Comparison of ENCODE assay signal across 13 mouse cellular contexts in the genomic region with DNA sequence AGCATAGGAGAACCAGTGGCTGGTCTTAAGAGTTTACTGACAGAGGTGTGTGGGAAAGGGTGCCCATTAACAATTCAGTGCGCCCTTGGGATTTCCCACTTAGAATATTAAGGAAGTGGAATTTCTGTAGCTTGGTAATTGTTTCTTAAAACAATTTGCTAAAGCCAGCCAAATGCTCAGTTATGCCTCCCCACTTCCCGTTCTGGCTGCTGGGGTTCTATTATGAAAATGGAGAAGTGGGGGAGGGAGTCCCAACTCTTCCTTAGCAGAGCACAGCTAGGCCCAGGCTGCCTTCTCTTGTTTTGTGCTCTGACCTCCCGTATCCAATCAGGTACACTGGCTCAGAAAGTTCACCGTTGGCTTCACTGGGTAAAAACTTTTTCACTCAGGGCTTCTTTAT. TPM values are rescaled to one million over a fixed set of nuclear protein-coding genes. Genes with fewer than 3 reads are reported as not detected.
DNase-seq lines count a peak whose midpoint lies in the region; ATAC-seq and TF ChIP-seq lines count a peak whose summit lies in the region.
"Had no signal": no experiment of that assay in that cellular context is flagged by ENCODE, and none has a peak within 500 bp of the region (broad histone marks: within the 10 kb centered on the region; RNA-seq: fewer than 3 reads in every experiment).

No protein-coding gene starts in this region.

- no peak overlapping the region for H3K4me2 ChIP-seq in intestine, embryonic 16.5 days (ENCODE audit: low read depth, low read length)
- H3K4me2 ChIP-seq in intestine, postnatal 0 days (replicated peaks; ENCODE audit: low read depth), result no peak overlapping the region
- no peak overlapping the region for H3K4me2 ChIP-seq in lung, postnatal 0 days (replicated peaks; ENCODE audit: low read depth, low read length)
- H3K4me2 ChIP-seq: midbrain, embryonic 15.5 days had no signal

- no peak overlapping the region for H3K4me3 ChIP-seq in intestine, embryonic 16.5 days (ENCODE audit: low read length)
- no peak overlapping the region for H3K4me3 ChIP-seq in intestine, postnatal 0 days (ENCODE audit: low read depth, low read length)
- H3K4me3 ChIP-seq in lung, postnatal 0 days (ENCODE audit: low read depth, low read length), result no peak overlapping the region
- no peak overlapping the region for H3K4me3 ChIP-seq in brown adipose tissue, adult 24 weeks (ENCODE audit: insufficient read depth, low read depth, low read length)
- H3K4me3 ChIP-seq: left cerebral cortex, adult 2 months; midbrain, embryonic 15.5 days had no signal

- H3K9me3 ChIP-seq in intestine, embryonic 16.5 days (ENCODE audit: control insufficient read depth, low read length), result no peaks in the 10 kb centered on the region
- H3K9me3 ChIP-seq in intestine, postnatal 0 days (ENCODE audit: control insufficient read depth), result no peaks in the 10 kb centered on the region
- no peaks in the 10 kb centered on the region for H3K9me3 ChIP-seq in lung, postnatal 0 days (ENCODE audit: low read length)
- H3K9me3 ChIP-seq: midbrain, embryonic 15.5 days had no signal

- no peak for ATAC-seq in intestine, embryonic 16.5 days
- no peak for ATAC-seq in intestine, postnatal 0 days
- no peak for ATAC-seq in lung, postnatal 0 days
- peak; percentile 80 for ATAC-seq in megakaryocyte progenitor cell, adult 5-6 weeks (replicated peaks; ENCODE audit: poor library complexity)
- ATAC-seq: midbrain, embryonic 15.5 days had no signal

- H3K27ac ChIP-seq in intestine, embryonic 16.5 days (ENCODE audit: low read length), result peak overlapping the region; percentile 13; the same call in 1 of the 2 replicates
- no peak overlapping the region for H3K27ac ChIP-seq in intestine, postnatal 0 days (ENCODE audit: low read depth, low read length)
- H3K27ac ChIP-seq in lung, postnatal 0 days (ENCODE audit: low read length), result no peak overlapping the region
- H3K27ac ChIP-seq in brown adipose tissue, adult 24 weeks (replicated peaks; ENCODE audit: low read depth, low read length), result peak overlapping the region; percentile 4; the same call in 1 of the 2 replicates
- H3K27ac ChIP-seq: left cerebral cortex, adult 2 months; midbrain, embryonic 15.5 days had no signal

- no peaks in the 10 kb centered on the region for H3K27me3 ChIP-seq in intestine, embryonic 16.5 days (replicated peaks; ENCODE audit: control insufficient read depth, insufficient read depth, low read length)
- no peaks in the 10 kb centered on the region for H3K27me3 ChIP-seq in intestine, postnatal 0 days (replicated peaks; ENCODE audit: control insufficient read depth, insufficient read depth, low read length)
- H3K27me3 ChIP-seq in lung, postnatal 0 days (replicated peaks; ENCODE audit: insufficient read depth, low read length), result no peaks in the 10 kb centered on the region
- H3K27me3 ChIP-seq: midbrain, embryonic 15.5 days had no signal

- DNase-seq in lung, postnatal 0 days (ENCODE audit: low spot score), result peak; percentile 47
- no peak for DNase-seq in lung, postnatal 10 days
- DNase-seq in cerebellum, adult 8-10 months, result no peak
- no peak for DNase-seq in right cerebral cortex, adult 18-20 months
- DNase-seq: adrenal gland, postnatal 14 days; cerebellum, adult 18-20 months; lung, adult 18-20 months had no signal

- 71% methylated on average over 4 of the region's 4 CpGs for WGBS in intestine, embryonic 16.5 days
- WGBS in intestine, postnatal 0 days, result 79% methylated on average over 4 of the region's 4 CpGs
- WGBS in lung, postnatal 0 days, result 57% methylated on average over 4 of the region's 4 CpGs

- no peak overlapping the region for H3K9ac ChIP-seq in intestine, embryonic 16.5 days (ENCODE audit: low read depth, low read length)
- H3K9ac ChIP-seq in intestine, postnatal 0 days (ENCODE audit: low read depth, low read length), result no peak overlapping the region
- H3K9ac ChIP-seq in lung, postnatal 0 days (replicated peaks; ENCODE audit: low read depth), result no peak overlapping the region
- H3K9ac ChIP-seq: midbrain, embryonic 15.5 days had no signal

- no peak for TF ChIP-seq EP300 in lung, postnatal 0 days (IDR thresholded peaks at IDR 0.05)

- H3K36me3 ChIP-seq in intestine, embryonic 16.5 days (ENCODE audit: control insufficient read depth, insufficient read depth, low read length), result no peaks in the 10 kb centered on the region
- H3K36me3 ChIP-seq in intestine, postnatal 0 days (ENCODE audit: control insufficient read depth, insufficient read depth), result no peaks in the 10 kb centered on the region
- no peaks in the 10 kb centered on the region for H3K36me3 ChIP-seq in lung, postnatal 0 days (ENCODE audit: insufficient read depth, low read length)
- H3K36me3 ChIP-seq: midbrain, embryonic 15.5 days had no signal

- peaks cover 25% of the 10 kb centered on the region for H3K4me1 ChIP-seq in intestine, embryonic 16.5 days (ENCODE audit: control insufficient read depth, insufficient read depth, low read length)
- H3K4me1 ChIP-seq in intestine, postnatal 0 days (replicated peaks; ENCODE audit: control insufficient read depth, insufficient read depth, low read length), result peaks cover 10% of the 10 kb centered on the region; the same call in 1 of the 2 replicates
- peaks cover 5% of the 10 kb centered on the region; the same call in 1 of the 2 replicates for H3K4me1 ChIP-seq in lung, postnatal 0 days (ENCODE audit: insufficient read depth, low read depth, low read length)
- H3K4me1 ChIP-seq in brown adipose tissue, adult 24 weeks (ENCODE audit: control insufficient read depth, insufficient read depth, insufficient read length, low read length), result peaks cover 23% of the 10 kb centered on the region
- H3K4me1 ChIP-seq: midbrain, embryonic 15.5 days had no signal

- TF ChIP-seq CTCF in intestine, postnatal 0 days (IDR thresholded peaks at IDR 0.05; ENCODE audit: low read depth), result no peak
- no peak for TF ChIP-seq CTCF in lung, postnatal 0 days (IDR thresholded peaks at IDR 0.05)

RNA-seq across cellular contexts. Expression of a gene that starts 37.2 kb away (rescaled TPM):
- 14.4 and 17.5 TPM in 2 replicates for polyA plus RNA-seq in intestine, embryonic 16.5 days (2015; fragmentation: Nextera tagmentation; extraction: Ambion mirVana)
- 8.2 and 8.6 TPM in 2 replicates for polyA plus RNA-seq in intestine, postnatal 0 days (2015; fragmentation: Nextera tagmentation; extraction: Ambion mirVana)
- polyA plus RNA-seq in lung, postnatal 0 days (2015; fragmentation: Nextera tagmentation; extraction: Ambion mirVana), result 20.8 and 21.9 TPM in 2 replicates
- polyA plus RNA-seq in brown adipose tissue, adult 24 weeks (2012; ENCODE audit: insufficient read depth, insufficient read length, missing spikeins), result 1.7 and 2.0 TPM in 2 replicates
- total RNA-seq in megakaryocyte progenitor cell, adult 5-6 weeks (2015), result 97.9 and 103 TPM in 2 replicates
- 42.0 and 61.9 TPM in 2 replicates for total RNA-seq in megakaryocyte progenitor cell, adult 5-6 weeks (2017)

Comparison
In these comparisons a context has a peak if more than half of its experiments do, and no peak if none do; other contexts are left out.
1. H3K27ac ChIP-seq: peak in intestine, embryonic 16.5 days (single experiment) and brown adipose tissue, adult 24 weeks (single experiment); none in intestine, postnatal 0 days (single experiment) and lung, postnatal 0 days (single experiment).